Mouse (Mus musculus) embryo, embryonic 10 days (tissue): ENCODE measurements around the gene 4930404N11Rik.

Experiments used
- DNase-seq: peaks from one replicate; pipeline ENCODE4 v3.0.0-alpha.2; 2015; ENCODE audit warnings: low spot score

Gene 4930404N11Rik

DNA sequence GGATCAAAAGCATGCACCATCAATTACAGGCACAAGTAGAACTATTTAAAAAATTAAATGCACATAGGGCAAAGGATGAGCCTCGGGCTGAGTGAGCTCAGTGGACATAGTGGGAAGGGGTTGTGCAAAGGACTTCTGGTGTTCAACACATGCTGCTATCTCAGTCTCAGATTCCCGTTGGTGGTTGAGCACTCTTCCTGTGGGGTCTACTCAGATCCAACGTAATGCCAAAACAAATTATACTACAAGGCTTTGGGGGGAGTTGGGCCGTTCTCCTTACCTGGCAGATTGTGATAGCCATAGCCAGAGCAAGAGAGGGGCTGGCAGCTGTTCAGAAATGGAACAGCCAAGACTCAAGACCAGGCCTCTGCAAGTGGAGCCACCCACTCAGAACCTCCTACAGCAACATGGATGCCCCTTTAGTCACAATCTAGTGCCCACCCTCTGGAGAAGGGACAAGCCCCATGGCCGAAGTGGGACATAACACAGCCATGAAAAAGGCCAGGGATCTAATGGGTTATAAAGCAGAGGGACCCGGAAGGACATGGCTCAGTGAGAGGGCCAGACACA is 14.3 kb upstream of the 4930404N11Rik start:
- DNase-seq = no peak

DNA sequence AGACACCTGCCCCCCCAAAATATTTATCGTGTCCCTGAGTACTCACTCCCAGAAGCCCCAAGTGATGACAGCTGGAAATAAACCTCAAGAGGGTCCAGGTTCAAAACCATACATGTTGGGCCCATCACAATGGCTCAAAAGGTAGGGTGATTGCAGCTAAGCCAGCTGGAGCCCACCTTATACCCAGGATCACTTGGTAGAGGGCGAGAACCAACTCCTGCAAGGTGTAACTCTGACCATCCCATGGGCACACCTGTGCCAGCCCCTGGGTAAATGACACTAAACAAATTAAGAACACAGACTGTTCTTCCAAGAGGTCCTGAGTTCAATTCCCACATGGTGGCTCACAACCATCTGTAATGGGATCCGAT is 13.6 kb upstream of the 4930404N11Rik start:
- no peak for DNase-seq

DNA sequence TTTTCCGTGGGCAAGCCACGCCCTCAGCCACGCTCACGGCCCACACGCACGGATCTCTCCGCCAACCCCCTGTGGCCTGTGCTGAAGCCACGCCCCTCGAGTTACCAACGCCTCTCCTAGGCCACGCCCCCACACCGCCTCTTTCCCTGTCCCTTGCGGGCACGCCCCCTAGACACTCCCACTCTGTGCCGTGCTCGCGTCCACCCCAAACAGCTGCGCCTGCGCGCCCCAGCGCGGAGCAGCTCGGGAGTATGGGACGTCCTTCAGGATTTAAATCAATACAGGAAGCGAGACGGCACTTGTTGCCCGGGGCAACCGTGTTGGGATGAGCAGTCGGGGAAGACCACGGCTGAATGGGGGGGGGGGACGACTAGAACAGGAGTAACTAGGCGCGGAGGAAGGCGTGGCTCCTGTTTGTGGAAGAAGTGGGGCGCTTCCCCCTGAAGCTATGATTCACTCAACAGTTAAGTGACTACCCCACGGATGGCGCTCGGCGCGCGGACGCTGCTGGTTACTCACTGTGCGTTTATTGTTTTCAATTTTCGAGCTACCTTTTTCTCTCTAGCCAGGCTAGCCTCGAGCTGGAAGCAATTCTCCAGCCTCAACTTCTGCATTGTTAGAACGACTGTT is 13.1 kb upstream of the 4930404N11Rik start:
- peak; percentile 100 for DNase-seq

DNA sequence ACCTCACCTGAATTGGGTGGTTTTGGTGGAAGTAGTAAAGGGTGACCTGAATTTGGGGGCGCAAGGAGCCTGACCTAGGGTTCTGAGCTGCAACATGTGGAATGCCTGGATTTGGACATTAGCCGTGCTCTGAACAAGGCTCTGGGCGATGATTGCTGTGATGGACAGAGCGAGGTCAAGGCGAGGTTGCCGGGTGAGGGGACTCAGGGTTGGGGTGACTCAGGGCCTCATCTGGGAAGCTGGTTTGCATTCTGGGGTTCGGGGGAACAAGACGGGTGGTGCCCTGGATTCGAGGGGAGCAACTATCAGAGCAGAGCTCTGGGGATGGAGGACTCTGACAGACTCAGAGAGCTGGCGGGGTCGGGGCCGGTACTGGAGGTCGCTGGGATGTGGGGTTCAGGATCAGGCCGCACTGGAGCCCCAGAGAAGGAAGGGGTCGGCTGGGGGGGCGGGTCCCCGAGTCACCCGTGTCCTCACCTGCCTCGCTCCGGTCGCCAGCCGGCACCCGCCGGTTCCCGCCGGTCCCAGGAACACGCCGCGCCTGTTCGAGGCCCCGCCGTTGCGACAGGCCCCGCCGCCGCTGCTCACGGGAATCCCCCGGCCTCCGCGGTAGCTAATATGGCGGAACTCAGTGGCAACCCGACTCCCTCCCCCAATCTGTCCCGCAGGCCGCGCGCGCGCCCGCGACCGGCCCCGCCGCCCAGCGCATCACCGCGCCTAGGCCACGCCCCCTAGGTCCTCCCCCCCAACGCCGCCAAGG is 12.4 kb upstream of the 4930404N11Rik start, which contains the start of gene Fzr1:
Fzr1 (minus strand) TSS at position 724 of the 760 bp plus-strand sequence.
- DNase-seq = peak; percentile 37

DNA sequence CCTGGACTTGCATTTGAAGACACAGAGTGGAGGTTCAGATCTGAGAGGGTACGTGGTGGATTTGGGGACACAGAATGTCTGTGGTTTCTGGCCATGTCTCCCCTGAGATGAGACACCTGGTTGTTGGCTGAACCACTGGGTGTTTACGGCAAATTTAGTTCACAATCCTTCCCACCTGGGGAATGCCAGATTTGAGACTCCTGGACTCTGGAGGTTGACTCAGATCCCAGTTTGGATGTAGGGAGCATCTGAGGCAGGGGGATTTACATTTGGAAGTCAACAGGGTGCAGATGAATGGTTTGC is 11.7 kb upstream of the 4930404N11Rik start:
- no peak for DNase-seq

DNA sequence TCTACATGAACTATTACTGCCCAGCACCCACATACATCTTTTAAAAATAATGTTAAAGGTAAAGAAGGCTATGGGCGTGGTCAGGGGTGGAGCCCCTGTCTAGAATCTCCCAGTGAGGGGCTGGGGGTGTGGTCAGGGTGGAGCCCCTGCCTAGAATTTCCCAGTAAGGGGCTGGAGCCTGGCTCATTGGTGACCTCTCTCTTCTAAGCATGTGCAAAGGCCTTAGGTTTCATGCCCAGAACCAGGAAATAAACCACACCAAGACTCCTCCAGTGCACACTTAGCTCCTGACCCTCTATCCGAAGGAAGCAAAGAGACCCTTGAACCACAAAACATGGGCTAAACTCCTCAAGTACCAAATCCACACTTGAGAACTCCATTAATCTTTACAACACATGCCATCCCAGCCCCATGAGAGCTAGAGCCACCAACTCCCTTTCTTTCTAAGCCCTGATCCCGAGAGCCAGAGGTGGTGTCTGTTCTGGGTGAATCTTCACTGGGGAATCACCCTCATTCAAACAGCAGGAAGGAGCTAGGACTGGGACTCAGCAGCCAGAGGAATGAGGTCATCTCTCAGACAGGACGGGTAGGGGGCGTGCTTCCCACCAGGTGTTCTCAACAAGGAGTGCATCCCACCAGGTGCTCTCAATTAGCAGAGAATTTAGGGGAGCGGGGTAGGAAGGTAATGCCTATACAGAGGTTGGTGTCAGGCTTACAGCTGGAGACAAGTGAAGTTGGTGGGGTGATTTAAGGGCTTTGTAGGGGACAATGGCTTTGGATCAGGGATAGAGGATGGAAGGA is 11.1 kb upstream of the 4930404N11Rik start:
- DNase-seq = peak; percentile 34

DNA sequence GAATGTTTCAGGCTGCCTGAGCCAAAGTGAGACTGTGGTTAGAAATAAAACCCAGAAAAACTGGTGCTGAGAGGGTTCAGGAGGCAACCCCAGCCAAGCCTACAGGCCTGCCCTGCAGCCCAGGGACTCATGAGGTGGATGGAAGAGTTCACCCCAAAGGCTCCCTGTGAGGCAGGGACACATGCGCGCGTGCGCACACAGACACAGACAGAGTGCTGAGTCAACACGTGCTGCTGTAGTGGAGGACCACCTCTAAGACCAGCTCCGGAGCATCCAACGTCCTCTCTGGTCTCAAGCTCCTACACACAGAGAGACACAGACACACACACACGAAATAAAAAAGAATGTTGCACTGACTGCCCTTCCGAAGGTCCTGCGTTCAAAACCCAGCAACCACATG is 9.7 kb upstream of the 4930404N11Rik start:
- DNase-seq = no peak

DNA sequence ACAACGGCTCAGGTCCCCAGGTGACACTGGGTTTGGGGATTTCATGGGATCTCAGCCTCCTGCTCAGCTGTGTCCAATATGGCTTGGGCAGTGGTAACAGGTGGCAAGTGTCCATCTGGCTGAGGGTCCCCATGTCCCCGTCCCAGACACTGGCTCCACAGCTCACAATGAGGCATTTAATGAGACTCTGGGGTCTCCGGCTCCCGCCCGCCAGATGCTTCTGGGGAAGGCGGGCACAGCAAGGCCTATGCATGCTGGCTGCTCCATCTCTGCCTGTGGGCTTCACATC is 1.5 kb upstream of the 4930404N11Rik start:
- DNase-seq = no peak

DNA sequence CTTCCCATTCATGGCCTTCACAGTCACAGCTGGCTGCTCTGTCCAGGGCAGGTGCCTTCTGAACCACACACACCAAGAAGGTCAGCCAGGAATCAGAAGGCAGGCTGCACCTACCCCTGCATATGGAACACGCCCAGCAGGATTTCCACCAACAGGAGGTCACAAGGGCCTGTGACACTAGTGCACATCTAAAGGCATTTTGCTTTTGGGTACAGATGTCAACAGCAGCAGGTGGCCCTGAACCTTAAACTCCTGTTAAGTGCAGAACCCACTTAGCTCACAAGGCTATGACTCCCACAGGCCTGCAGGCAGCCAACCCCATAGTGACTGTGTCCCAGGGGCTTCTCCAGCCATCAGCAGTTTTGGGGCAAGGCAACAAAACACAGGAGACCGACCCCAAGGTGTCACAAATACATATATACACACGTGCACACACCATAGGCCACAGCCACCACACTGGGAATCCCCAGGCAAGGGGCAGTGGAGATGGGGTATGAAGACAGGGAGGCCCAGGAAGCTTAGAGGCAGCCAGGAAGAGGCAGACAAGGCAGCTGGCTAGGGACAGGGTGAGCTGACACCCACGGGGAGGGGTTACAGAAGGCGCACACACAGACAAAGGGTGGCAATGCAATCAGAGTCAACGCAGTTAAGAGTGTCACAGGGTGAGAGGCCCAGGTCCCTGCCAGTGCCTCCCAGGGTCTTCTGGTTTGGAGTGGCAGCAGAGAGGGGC is 1.0 kb upstream of the 4930404N11Rik start:
- no peak for DNase-seq

DNA sequence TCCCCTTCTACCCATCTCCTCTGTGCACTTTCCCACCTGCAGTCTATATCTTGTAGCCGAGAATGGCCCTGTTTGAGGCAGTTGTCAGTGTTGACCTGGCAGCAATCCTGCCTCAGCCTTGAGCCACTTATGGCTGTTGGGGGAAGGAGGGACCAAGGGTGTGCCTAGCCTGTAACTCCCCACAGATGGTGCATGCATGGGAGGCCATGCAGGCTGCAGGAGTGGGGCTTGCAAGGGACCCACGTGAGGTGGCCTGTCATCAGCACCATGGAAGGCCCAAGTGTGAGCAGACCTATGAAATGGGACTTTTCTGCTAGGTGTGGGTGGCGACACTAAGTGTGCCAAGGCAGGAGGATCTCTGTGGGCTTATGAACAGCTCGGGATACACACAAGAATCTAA is 543 bp downstream of the 4930404N11Rik start:
- DNase-seq = no peak

DNA sequence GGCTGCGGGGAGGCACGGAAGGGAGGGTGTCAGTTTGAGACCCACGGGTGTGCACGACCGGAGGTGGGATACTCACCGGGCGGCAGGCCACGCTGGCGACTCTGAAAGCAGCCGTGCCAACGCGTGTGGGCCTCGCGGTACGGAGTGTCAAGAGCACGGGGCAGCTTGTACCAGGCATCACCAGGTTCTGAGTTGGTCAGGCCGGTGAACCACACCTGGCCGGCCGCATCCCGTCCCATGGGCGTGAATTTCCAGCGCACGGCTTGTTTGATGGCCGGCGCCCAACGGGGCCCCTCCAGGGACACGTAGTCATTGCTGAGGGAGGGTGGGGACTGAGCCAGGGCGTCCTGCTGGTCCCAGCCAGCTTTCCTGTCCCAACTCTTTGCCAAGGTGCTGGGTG is 950 bp downstream of the 4930404N11Rik start:
- no peak for DNase-seq

DNA sequence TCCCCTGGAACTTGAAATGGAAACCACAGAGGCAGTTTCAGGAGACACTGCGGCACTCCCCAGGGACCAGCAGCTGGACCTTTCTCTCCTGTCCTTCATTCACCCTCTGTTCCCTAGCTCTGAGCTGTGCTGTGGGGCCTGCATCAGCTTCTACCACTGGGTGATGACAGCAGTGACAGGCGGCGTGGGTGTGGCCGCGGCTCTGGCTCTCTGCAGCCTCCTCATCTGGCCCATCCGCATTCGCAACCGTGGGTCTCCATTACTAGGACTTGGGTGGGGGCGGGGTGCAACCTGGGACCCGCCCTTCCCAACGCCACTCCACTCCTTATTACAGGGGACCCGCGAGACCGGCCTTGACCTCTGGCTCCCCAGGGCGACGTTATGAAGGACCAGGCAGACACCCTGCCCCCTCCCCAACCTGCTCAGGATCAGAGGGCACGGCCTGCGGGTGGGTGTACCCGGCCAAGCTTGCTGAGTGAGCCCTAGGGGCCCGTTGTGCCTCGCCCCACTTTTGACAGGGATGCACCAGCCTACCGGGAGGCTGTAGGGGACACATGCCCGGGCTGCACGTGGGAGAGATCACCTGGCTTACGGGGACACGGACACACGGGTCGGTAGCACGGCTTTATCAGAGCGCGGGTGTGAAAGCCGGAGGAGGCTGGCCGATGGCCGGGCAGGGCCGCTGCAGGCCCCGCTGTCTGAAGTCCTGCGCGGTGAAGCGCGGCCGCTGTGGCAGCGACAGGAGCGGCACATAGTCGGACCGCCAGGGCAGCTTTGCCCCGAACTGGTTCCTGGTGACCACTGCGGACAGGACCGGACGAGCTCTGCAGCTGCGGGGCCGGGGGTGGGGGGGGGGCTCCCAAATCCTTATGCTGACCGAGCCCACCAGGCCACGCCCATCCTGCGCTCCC is 1.9 kb downstream of the 4930404N11Rik start:
- no peak for DNase-seq

DNA sequence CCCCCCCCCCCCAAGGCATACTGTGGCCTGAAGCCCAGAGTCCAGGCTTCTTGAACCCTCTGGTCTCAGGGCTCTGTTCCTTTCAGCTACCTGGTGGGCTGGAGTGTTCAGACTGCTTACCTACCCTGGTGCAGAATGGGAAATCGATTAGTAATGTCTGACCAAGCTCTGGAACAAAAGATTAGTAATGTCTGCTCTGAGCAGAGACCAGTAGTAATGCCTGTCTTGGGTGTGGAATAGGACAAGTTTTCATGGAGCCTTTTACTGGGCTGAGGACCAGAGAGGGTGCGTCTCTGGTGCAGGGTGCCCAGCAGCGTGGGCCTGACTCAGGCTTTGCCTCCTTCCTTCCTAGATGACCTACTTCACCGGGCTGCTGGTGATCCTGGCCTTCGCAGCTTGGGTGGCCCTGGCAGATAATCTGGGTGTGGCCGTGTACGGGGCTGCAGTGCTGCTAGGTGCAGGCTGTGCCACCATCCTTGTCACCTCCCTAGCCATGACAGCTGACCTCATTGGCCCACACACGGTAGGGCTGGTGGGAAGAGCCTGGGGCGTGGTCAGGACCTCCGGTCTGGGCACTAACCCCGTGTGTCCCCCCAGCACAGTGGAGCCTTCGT is 3.2 kb downstream of the 4930404N11Rik start:
- DNase-seq = no peak

DNA sequence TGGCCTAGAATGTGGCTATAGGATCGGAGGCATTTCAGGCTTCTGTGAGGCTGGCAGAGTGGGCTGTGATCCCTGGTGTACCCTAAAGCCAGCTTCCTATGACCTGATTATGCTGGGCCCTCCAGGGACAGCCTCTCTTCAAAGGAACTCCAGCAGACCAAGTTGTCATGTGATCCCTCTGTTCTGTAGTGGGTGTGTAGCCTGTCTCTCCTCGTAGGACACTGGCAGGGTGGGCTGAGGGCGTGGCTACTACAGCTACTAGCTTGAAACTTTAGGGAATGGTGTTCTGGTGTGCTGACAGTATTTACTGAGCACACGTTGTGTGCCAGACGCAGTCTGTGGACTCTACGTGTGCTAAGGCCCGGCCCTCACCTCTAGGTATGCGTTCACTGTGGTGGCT is 4.9 kb downstream of the 4930404N11Rik start:
- no peak for DNase-seq

DNA sequence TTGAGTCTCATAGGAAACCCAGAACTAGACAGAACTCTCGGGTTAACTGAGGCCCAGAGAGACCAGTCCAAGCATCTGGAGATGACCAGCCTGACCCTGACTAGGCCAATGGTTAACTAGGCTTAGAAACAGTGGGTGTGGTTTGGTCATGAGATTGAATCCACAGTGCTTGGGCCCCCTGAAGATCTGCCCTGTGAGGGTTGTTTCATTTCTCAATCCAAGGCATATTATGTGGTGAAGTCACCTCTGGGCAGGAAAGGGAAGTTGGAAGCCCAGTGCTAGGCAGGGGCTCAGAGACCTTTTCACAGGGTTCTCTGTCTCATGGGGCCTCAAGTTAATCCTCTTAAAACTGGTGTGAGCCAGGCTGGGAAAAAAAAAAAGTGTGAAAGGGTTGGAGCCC is 6.8 kb downstream of the 4930404N11Rik start:
- DNase-seq = no peak

DNA sequence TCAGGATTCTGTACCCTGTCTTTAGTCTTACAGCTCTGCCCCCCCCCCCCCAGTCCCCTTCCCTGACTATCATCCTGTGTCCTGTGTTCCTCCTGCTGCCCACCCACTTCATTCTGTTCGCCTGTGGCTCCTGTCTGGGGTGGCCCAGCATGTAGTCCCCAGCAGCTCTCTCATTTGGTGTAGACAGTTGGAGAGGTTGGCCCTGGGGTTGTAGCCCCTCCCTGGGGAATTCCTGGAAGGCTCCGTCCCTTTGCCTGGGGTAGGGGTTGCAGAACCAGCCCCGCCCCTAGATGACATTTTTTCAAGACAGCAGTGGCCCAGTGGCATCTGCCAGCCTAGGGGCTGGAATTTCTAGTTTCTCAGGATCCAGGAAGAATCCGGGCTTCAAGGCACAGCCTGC is 7.4 kb downstream of the 4930404N11Rik start:
- DNase-seq = no peak

DNA sequence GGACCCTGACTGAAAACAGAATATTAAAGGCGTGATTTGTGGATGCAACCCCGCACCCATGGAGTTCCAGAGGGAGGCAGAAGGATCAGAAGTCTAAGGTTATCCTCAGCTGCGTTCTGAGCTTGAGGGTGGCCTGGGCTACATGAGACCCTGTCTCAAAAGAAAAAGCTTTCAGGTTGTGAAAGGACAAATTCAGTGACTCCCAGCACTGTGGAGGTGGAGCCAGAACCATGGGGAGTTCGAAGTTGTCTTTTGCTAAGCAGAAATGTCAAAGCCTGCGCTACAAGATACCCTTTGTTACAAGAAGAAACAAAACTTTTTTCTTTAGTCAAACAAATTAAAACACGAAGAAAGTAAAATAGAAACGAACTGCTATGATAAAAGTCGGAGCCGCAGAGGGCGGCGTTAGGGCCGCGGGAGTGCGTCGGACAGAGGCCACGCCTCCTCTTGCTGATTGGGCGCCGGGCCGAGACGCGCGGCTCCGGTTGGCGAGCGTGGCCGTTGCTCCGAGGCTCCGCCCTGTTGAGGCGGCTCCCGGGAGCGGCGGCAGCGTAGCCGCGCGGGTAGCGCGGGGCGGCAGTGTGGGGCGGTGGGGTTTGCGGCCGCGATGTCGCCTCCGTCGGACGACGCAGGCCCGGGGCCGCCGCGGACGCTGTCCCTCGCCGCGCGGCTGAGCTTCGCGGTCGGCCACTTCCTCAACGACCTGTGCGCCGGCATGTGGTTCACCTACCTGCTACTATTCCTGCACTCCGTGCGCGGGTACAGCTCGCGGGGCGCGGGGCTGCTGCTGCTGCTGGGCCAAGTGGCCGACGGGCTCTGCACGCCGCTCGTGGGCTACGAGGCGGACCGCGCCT is 8.4 kb downstream of the 4930404N11Rik start, which contains the start of gene Mfsd12:
Mfsd12 (plus strand) TSS at position 501 of the 854 bp plus-strand sequence.
- peak; percentile 95 for DNase-seq

DNA sequence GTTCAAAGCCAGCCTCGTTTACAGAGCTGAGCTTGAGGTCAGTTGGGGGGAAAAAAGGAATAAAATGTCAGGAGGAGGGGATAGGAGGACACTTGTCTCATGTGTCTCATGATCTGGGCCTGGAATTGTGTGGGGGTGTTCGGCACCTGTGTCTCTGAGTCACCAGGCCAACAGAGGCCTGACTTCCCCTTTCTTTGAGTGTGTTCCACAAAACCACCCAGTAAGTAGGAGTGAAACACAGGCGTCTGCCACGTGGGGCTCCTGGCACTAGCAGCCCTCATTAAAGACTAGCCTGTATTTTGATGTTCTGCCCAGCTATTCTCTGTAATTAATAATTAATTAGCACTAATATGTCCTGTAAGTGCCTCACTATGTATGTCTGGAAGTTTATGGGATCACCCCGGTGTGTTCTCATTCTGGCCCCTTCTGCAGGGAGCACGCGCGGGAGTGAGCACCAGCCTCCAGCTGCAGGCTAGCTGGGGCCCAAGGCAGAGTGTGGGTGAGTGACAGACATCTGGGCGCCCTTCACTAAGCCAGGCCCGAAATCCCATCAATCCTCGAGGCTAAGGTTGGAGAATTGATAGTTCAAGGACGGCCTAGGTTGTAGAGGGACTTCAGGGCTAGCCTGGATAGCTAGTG is 9.1 kb downstream of the 4930404N11Rik start:
- no peak for DNase-seq

DNA sequence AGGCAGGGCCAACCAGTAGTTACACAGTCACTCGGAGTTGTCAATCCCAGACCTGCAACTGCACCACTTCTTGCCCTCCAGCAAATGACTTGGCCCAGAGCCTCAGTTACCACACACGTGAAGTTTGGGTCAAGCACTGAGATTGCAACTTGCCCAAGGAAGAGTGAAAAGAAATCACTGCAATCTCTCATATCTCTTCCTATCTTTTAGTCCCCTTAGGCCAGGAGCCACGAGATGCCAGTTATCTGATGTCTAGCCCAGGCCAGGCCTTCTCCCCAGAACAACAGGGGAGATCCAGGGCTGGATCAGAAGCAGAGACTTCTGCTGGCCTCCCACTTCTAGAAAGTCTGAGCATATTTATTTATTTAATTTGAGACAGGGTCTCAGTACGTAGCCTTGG is 10.1 kb downstream of the 4930404N11Rik start:
- DNase-seq = no peak
